Mouse (Mus musculus) C2C12 (cell line): ENCODE data around the gene Lhx2.

ENCODE experiments used
- CTCF ChIP-seq: IDR thresholded peaks from one replicate; pipeline ENCODE4 v1.5.1; 2011; ENCODE audit not compliant: control insufficient read depth, insufficient read depth, insufficient read length
- MAX ChIP-seq: IDR thresholded peaks from one replicate; pipeline ENCODE4 v1.6.1; 2011; ENCODE audit warnings: mild to moderate bottlenecking, control low read depth
- USF1 ChIP-seq: IDR thresholded peaks from one replicate; pipeline ENCODE4 v1.6.1; 2011; ENCODE audit warnings: low read depth, mild to moderate bottlenecking, control low read depth, moderate library complexity

- TF ChIP-seq CTCF (no peak), MAX (no peak), USF1 (no peak)
These were observed 19.5 kb downstream of the Lhx2 start for GRCm38 (mm10) chr2:38358611-38359010.
